Mouse (Mus musculus): ENCODE measurements around the gene Vstm4. TPM values are rescaled to one million over a fixed set of nuclear protein-coding genes. Genes with fewer than 3 reads are reported as not detected.

The Vstm4 gene
- total RNA-seq, 1 experiment: 0.36 TPM

DNA sequence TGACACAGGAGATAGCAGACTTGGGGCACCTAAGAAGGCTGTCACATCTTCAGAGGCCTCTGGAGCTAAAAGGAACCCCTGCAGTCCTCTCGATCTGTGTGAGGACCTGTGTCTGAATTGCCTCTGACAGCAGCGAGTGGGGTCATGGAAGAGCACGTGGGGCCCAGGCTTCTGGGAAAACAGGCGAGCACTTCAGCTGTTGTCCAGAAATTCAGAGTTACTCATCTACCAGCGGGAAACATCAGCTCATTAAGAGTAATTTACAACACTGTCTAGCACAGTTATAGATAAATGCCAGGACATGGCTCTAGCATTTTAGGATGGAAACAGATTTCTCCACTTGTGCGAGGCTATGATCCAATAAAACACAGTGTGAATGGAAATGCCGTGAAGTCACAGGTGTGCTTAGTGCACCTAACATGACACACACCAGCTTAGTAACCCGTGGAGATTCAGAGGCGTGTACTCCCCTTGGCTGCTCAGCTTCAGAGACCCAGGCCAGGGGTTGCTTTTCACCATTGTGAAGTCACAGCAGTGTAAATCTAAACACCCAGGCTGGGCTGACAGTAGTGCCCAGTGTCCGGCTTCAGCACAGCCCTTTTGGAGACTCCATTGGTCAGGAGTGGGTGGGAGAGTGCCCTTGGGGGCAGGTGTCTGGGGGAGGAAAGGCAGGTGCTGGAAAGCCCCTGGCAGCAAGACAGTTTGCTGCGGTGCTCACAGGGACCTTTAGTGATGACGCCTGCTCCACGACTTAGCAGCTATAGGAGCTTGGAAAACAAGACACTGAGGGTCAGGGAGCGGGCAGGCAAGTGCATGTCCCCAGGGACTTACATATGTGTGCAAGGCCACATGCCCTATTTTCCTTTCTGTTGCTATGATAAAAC lies 32.0 kb upstream of the Vstm4 start:
- TF ChIP-seq ZC3H11A (IDR thresholded peaks at IDR 0.05; ENCODE audit: borderline replicate concordance, low read depth, low read length): no peak
- TF ChIP-seq ZNF384 (IDR thresholded peaks at IDR 0.05; ENCODE audit: low read depth, low read length): no peak
- no peak for TF ChIP-seq CHD2 (IDR thresholded peaks at IDR 0.05; ENCODE audit: low read depth, low read length)
- no peak for TF ChIP-seq MAFK (IDR thresholded peaks at IDR 0.05; ENCODE audit: insufficient read depth, low read depth, low read length)
- TF ChIP-seq HCFC1 (IDR thresholded peaks at IDR 0.05; ENCODE audit: borderline replicate concordance, insufficient read depth, low read length): no peak
- no peak overlapping the region for H3K27ac ChIP-seq (ENCODE audit: insufficient read depth, low read depth, low read length, poor library complexity, severe bottlenecking)
- no peaks in the 10 kb centered on the region for H3K36me3 ChIP-seq (ENCODE audit: control insufficient read depth, insufficient read depth, low read length, poor library complexity, severe bottlenecking)
- no peaks in the 10 kb centered on the region for H3K9me3 ChIP-seq (ENCODE audit: control insufficient read depth, insufficient read depth, low read depth, low read length)
- H3K9ac ChIP-seq (ENCODE audit: insufficient read depth, low read depth, low read length, poor library complexity, severe bottlenecking): no peak overlapping the region
- in situ Hi-C loops (cut with MboI; ENCODE audit: low sequenced_read_pairs in 2 of 2, unreplicated experiment in 2 of 2): no loop called here
- H3K4me1 ChIP-seq (ENCODE audit: control insufficient read depth in 2 of 2, insufficient read depth in 2 of 2, low read length in 2 of 2, poor library complexity in 1 of 2): peaks cover 3 to 27% of the 10 kb centered on the region in 2 experiments; a peak in 3 of 4 replicates
- DNase-seq (ENCODE audit: low read depth, low spot score): no peak
- no peak overlapping the region for H3K4me3 ChIP-seq (ENCODE audit: insufficient read depth in 1 of 2, low read depth in 1 of 2, low read length in 2 of 2, poor library complexity in 1 of 2, severe bottlenecking in 1 of 2)

GRCm38 (mm10) chr14:32825426-32826032 lies 31.0 kb upstream of the Vstm4 start:
- peaks cover 3 to 27% of the 10 kb centered on the region in 2 experiments; a peak in 3 of 4 replicates for H3K4me1 ChIP-seq (ENCODE audit: control insufficient read depth in 2 of 2, insufficient read depth in 2 of 2, low read length in 2 of 2, poor library complexity in 1 of 2)
- no peaks in the 10 kb centered on the region for H3K9me3 ChIP-seq (ENCODE audit: control insufficient read depth, insufficient read depth, low read depth, low read length)
- in situ Hi-C loops (cut with MboI; ENCODE audit: low sequenced_read_pairs in 2 of 2, unreplicated experiment in 2 of 2): no loop called here
- DNase-seq (ENCODE audit: low read depth, low spot score): peak; percentile 69
- H3K27ac ChIP-seq (ENCODE audit: insufficient read depth, low read depth, low read length, poor library complexity, severe bottlenecking): no peak overlapping the region
- H3K36me3 ChIP-seq (ENCODE audit: control insufficient read depth, insufficient read depth, low read length, poor library complexity, severe bottlenecking): no peaks in the 10 kb centered on the region
- no peak overlapping the region for H3K9ac ChIP-seq (ENCODE audit: insufficient read depth, low read depth, low read length, poor library complexity, severe bottlenecking)
- TF ChIP-seq ZC3H11A (IDR thresholded peaks at IDR 0.05; ENCODE audit: borderline replicate concordance, low read depth, low read length) (no peak), CHD2 (IDR thresholded peaks at IDR 0.05; ENCODE audit: low read depth, low read length) (no peak), HCFC1 (IDR thresholded peaks at IDR 0.05; ENCODE audit: borderline replicate concordance, insufficient read depth, low read length) (no peak), MAFK (IDR thresholded peaks at IDR 0.05; ENCODE audit: insufficient read depth, low read depth, low read length) (no peak), ZNF384 (IDR thresholded peaks at IDR 0.05; ENCODE audit: low read depth, low read length) (no peak)
- no peak overlapping the region for H3K4me3 ChIP-seq (ENCODE audit: insufficient read depth in 1 of 2, low read depth in 1 of 2, low read length in 2 of 2, poor library complexity in 1 of 2, severe bottlenecking in 1 of 2)

DNA sequence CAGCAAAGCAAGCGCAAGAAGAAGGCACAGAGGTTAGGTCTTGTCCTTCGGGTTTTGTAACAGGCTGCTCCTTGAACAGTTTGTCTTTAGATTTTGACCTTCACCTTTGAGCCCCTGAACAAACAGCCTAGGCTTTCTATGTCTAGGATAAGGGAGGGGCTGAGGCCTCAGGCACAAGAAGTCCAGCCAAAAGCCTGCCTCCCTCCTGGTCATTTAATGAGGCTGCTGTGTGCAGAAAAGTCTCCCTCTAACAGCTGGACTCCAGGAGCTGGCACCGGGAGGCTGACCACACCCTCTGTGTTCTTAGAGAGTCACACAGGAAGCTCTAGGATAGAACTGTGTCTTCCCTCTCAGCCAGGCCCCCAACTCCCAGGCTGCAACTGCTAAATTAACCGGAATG lies 29.4 kb upstream of the Vstm4 start:
- TF ChIP-seq ZNF384 (IDR thresholded peaks at IDR 0.05; ENCODE audit: low read depth, low read length): no peak
- TF ChIP-seq HCFC1 (IDR thresholded peaks at IDR 0.05; ENCODE audit: borderline replicate concordance, insufficient read depth, low read length): no peak
- no peak for TF ChIP-seq MAFK (IDR thresholded peaks at IDR 0.05; ENCODE audit: insufficient read depth, low read depth, low read length)
- no peak for TF ChIP-seq CHD2 (IDR thresholded peaks at IDR 0.05; ENCODE audit: low read depth, low read length)
- no peak for DNase-seq (ENCODE audit: low read depth, low spot score)
- Histone ChIP-seq H3K9ac (ENCODE audit: insufficient read depth, low read depth, low read length, poor library complexity, severe bottlenecking) (no peak overlapping the region), H3K4me3 (ENCODE audit: insufficient read depth in 1 of 2, low read depth in 1 of 2, low read length in 2 of 2, poor library complexity in 1 of 2, severe bottlenecking in 1 of 2) (no peak overlapping the region), H3K27ac (ENCODE audit: insufficient read depth, low read depth, low read length, poor library complexity, severe bottlenecking) (no peak overlapping the region), H3K36me3 (ENCODE audit: control insufficient read depth, insufficient read depth, low read length, poor library complexity, severe bottlenecking) (no peaks in the 10 kb centered on the region), H3K9me3 (ENCODE audit: control insufficient read depth, insufficient read depth, low read depth, low read length) (no peaks in the 10 kb centered on the region), H3K4me1 (ENCODE audit: control insufficient read depth in 2 of 2, insufficient read depth in 2 of 2, low read length in 2 of 2, poor library complexity in 1 of 2) (peaks cover 3 to 27% of the 10 kb centered on the region in 2 experiments; a peak in 3 of 4 replicates)
- in situ Hi-C loops (cut with MboI; ENCODE audit: low sequenced_read_pairs in 2 of 2, unreplicated experiment in 2 of 2): no loop called here

DNA sequence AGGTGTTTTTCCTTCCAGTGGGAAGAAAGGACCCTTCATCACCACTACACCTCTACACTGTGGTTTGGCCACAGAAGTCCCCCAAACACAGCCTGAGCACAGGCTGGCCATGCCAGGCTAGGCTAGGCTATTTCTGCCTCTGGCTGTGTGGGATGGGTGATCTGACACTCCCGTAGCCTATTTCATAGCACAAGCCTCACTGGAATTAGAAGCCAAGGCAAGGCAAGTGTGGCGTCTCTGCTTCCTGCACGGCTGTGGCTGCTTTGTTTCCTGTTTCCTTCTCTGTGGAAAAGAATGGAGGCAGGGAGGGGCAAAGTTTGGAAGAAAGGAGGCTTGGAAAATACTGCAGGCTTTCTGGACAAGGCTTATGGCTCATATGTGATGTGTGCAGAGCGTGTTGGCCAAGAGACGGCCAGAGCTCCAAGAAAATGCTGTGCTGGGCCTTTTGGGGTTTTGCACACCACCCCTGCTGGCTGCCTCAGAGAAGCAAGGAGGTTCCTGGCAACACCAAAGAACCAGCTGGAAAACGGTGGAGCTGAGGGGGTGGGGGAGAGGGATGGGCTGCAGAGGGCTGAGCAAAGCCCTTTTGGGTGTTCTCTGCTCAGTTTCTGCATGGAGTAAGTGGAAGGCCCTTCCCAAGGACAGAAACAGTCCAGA lies 28.4 kb upstream of the Vstm4 start:
- in situ Hi-C loops (cut with MboI; ENCODE audit: low sequenced_read_pairs in 2 of 2, unreplicated experiment in 2 of 2): no loop called here
- Histone ChIP-seq H3K4me3 (ENCODE audit: insufficient read depth in 1 of 2, low read depth in 1 of 2, low read length in 2 of 2, poor library complexity in 1 of 2, severe bottlenecking in 1 of 2) (no peak overlapping the region), H3K27ac (ENCODE audit: insufficient read depth, low read depth, low read length, poor library complexity, severe bottlenecking) (no peak overlapping the region), H3K4me1 (ENCODE audit: control insufficient read depth in 2 of 2, insufficient read depth in 2 of 2, low read length in 2 of 2, poor library complexity in 1 of 2) (peaks cover 3 to 27% of the 10 kb centered on the region in 2 experiments; a peak in 3 of 4 replicates), H3K9me3 (ENCODE audit: control insufficient read depth, insufficient read depth, low read depth, low read length) (no peaks in the 10 kb centered on the region), H3K9ac (ENCODE audit: insufficient read depth, low read depth, low read length, poor library complexity, severe bottlenecking) (no peak overlapping the region), H3K36me3 (ENCODE audit: control insufficient read depth, insufficient read depth, low read length, poor library complexity, severe bottlenecking) (no peaks in the 10 kb centered on the region)
- TF ChIP-seq MAFK (IDR thresholded peaks at IDR 0.05; ENCODE audit: insufficient read depth, low read depth, low read length): no peak
- TF ChIP-seq ZC3H11A (IDR thresholded peaks at IDR 0.05; ENCODE audit: borderline replicate concordance, low read depth, low read length): no peak
- no peak for TF ChIP-seq CHD2 (IDR thresholded peaks at IDR 0.05; ENCODE audit: low read depth, low read length)
- DNase-seq (ENCODE audit: low read depth, low spot score): no peak

All from ES-E14 (cell line).